Mouse (Mus musculus) left cerebral cortex, postnatal 4 days (tissue): ENCODE measurements around the gene Gm21149. TPM values are rescaled to one million over a fixed set of nuclear protein-coding genes. Genes with fewer than 3 reads are reported as not detected.
"Not testable (repeated sequence)": the region's sequence is repeated elsewhere in the genome, so short reads cannot be mapped to it uniquely, and the experiment has no call there.

Experiments
- DNase-seq: peaks from one replicate; pipeline ENCODE4 v3.0.0-alpha.2; 2022
- intact Hi-C: fragments of 180-260 bp; cut with DNase I; formaldehyde crosslinking; loops from one replicate; pipeline ENCODE4 v1.15.1; 2025
- total RNA-seq, 2 experiments: library from RNA; stranded (reverse); gene quantifications; 2 replicates each; pipeline ENCODE4 v1.2.3; 2021

Gm21149 gene
- total RNA-seq: not detected

DNA sequence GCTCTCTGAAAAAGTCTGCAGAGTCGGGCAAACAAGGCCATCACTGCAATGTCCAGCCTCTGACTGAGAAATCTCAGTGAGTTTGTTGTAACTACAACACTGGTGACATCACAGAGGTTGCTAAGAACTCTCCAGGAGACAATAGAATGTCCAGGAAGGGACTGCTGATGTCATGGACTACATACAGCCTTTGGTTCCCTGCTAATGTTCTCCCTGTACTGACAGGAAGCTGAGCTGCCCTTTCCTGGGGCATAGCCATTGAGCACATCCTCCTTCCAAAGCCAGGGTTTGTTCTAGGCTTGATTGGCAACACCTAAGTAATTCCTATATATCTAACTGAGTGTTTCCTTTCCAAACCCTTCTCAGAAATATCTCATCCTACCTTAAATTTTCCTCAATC, at the start of gene Gm21149:
Gene Gm21149 (minus strand): TSS at position 101 of the 400 bp plus-strand sequence.
- DNase-seq, intact Hi-C loops: not testable (repeated sequence)

DNA sequence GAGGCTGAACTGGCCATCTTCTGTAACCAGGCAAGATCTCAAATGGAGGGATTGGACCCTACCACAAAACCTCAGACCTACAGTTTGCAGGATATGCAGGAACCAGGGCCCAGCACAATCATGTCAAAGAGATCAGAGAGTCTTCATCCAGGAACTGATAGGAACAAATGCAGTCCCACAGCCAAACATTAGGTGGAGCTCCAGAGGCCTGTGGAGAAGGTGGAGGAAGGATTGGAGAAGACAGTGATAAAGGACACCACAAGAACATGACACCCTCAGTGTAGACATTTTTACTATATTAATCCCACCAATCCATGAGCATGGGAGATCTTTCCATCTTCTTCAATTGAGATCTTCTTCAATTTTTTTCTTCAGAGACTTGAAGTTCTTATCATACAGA, 46.1 kb upstream of the Gm21149 start:
- DNase-seq, intact Hi-C loops: not testable (repeated sequence)

DNA sequence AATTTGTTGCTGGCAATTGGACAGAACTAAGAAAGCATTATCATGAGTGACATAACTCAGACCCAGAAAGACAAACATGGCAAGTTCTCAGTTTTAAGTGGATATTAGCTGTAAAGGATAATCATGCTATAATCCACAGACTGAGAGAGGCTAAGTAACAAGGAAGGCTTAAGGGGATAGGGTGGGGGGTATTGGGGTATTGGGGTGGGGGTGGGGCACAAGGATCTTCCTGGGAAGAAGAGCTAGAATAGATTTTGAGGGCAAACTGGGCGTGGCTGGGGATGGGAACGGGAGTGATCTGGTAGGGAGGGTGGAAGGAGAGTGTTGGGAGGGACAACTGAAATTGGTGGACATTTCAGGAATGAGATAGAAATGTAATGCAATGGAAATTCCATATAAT, 45.7 kb upstream of the Gm21149 start:
- DNase-seq, intact Hi-C loops: not testable (repeated sequence)

DNA sequence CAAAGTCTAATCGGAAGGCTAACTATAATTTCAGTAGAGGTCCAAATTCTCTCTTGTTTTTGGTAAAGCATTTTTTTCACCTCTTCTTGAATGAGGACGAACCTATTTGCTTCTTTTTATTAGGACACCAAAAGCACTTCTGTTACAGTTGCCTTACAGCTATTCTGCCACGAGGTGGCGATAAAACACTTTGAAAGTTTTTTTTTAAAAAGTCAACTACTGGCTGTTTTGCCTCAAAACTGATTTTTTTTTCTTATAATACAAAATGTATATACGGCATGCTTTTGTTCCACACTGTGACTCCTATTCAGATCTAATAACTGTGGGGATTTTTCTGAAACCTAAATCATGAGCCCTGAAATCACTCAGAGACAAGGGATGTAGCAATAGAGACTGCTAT, 44.1 kb upstream of the Gm21149 start:
- DNase-seq, intact Hi-C loops: not testable (repeated sequence)

DNA sequence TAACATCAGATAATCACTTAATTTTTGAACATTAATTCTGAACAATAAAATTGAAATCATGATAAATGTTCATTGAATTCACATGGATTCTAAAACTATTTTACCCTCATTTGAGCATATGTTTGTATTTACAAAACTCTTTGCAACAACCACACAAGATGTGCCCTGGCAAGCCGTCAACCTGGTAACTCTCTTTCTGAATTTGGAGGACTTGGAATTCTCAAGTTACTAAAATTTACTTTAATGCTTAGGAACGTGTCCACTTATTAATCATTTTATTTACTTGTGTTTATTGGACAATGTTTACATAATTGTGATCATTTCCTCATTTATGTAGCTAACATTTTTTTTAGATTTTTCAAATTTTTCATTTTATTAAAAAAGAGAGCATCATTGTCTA, 40.8 kb upstream of the Gm21149 start:
- intact Hi-C loops: not testable (repeated sequence)

DNA sequence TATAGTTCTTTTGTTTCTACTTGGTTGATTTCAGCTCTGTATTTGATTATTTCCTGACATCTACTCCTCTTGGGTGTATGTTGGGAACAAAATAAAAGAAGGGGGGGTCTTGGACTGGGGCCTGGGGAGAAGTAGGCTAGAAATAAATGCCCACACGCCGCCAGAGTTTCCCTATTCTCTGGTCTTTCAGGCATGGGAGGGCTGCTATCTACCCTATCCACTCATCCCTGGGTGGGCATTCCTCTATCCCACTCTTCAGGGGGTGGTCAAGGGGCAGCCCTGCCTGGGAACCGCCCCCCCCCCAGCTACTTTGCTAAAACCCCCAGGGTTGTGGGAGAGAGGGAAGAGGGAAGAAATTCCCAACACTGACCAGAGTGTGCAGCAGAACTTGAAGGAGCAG, 35.9 kb upstream of the Gm21149 start:
- DNase-seq, intact Hi-C loops: not testable (repeated sequence)

More for the DNA sequence above, 40.8 kb upstream of the Gm21149 start:
- not testable (repeated sequence) for DNase-seq

DNA sequence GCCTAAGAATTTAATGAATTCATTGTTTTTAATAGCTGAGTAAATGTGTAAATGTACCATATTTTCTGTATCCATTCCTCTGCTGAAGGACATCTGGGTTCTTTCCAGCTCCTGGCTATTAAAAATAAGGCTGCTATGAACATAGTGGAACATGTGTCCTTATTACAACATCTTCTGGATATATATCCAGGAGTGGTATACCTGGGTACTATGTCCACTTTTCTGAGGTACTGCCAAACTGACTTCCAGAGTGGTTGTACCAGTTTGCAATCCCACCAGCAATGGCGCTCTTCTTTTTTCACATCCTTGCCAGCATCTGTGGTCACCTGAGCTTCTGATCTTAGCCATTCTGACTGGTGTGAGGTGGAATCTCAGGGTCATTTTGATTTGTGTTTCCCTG, 33.6 kb upstream of the Gm21149 start:
- intact Hi-C loops, DNase-seq: not testable (repeated sequence)

DNA sequence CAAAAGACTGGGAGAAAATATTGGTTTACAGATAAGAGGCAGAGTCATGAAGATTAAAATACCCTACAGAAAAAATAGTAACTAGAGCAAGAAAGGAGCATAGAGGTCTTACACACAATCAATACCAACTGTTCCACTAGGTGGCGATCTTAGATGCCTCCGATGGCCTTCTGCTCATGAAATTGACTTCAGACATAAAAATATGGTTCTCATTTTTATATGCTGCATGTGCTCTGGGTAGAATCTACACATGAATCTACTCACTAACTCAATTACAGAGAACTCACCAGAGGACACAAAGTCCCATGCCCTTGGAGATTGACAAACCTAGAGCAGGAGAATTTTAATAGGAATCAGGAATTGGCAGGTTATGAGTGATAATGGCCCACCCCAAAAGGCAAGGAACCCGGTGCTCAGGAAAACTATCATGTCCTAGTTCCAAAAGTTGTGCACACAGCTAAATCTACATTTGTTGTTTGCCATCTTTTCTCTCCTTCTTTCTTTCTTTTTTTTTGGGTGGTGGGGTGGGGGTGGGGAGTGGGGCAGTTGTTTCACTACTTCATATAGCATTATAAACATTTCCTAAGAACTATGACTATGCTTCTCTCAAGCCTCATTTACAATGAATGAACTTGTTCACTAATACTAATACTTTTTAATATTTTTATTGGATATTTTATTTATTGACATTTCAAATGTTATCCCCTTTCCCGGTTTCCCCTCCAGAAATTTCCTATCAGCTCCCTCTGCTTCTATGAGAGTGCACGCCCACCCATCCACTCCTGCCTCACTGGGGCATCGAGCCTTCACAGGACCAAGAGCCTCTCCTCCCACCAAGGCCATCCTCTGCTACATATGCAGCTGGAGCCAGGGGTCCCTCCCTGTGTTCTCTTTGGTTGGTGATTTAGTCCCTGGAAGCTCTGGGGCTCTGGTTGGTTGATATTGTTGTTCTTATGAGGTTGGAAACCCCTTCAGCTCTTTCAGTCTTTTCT, 32.4 kb upstream of the Gm21149 start:
- intact Hi-C loops, DNase-seq: not testable (repeated sequence)

DNA sequence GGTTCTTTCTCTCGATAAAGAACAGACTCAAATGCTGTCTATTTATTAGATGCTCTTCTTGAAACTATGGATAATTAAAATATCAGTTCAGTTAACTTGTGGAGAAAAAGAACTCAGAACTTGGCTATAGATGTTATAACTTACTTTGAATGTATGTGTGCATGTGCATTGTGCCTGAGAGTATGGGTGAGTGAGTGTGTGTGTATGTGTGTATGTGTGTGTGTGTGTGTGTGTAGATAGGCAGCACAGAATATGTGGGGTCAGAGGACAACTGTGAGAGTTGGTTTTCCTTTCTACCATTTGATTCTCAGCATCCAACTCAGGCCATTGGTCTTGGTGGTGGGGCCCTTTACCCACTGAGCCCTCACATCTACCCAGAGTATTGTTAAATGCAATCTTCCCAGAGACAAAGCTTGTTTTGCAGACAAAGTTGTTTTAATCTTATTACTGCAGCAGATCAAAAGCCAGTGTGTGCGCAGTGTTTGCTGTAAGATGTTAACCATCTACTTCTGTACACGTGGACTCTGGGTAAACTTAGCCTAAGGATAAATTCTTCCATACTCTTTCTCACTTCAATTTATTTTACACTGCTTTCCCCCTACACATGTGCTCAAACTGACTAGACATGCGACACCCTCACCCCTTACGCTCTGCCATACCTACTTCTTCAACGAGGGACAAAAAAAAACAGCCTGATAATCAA, 31.6 kb upstream of the Gm21149 start:
- intact Hi-C loops, DNase-seq: not testable (repeated sequence)

DNA sequence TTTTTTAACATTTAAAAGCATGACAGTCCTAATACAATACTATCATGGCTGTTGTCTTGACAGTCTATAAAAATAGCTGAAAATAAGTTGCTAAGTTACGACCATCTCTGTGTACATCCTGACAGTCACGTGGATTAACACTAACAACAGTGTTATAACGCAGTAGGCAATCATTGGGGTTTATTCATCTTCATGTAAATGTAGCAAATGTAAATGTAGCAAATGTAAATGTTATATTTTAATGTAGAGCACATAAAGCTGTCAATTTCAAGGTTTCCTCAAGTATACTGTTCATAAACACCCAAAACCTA, 30.9 kb upstream of the Gm21149 start:
- intact Hi-C loops: no loop called here
- DNase-seq: no peak

DNA sequence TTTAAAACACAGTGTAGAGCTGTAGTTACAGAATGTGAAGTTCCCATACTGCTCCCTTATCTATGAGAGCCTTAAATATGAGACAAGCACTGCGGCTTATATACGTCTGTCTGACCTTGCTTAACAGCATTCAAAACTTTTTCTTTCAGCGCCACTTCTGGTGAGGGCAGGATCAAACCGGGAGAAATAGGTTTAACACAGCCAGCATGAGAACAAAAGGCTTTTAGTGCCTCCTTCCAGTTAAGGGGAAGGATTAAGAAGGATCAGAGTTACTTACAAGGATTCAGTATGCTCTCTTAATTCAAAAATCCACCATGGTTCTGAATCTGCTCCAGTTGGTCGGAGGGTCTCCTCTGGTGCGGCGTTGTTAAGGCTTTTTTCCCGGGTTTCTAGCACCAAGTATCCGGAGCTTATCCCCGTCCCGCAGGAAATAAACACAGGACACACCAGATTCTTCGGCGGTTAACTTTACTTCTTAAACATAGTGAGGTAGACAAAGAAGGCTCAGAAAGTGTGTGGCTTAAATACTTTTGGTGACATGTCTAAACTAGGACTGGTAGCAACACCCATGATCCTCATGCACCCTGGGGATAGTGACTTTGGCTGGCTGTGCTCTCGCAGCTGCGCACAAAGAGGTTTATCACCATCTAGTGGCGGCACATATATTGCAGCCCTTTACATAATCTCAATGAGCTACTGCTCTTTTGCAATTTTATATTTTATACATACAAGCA, 30.4 kb upstream of the Gm21149 start:
- no peak for DNase-seq
- intact Hi-C loops: no loop called here

DNA sequence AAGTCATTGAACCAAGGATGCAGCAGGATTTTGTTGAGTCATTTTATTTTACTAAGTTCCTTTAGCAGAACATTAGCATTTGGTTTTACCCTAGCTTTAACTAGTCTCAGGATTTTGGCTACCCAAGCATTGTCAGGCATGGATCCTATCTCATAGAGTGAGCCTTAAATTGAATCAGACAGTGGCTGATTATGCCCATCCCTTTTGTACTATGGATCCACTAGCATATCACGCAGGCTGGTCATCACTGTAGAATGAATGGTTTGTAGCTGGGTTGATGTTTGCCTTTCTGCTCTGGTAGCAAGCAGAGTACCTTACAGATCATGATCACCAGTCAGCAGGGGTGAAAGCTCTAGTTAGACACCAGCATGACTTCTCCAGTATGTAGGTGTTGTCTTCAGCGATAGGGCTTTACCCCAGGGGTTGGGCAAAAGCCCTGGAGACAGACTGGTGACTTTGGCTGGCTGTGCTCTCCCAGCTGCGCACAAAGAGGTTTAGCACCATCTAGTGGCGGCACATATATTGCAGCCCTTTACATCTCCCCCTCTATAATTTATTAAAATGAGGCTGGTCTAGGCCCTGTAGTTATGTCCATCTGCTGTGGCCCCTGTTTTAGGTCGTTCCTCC, 22.6 kb upstream of the Gm21149 start:
- peak; percentile 17 for DNase-seq
- intact Hi-C loops: not testable (repeated sequence)

DNA sequence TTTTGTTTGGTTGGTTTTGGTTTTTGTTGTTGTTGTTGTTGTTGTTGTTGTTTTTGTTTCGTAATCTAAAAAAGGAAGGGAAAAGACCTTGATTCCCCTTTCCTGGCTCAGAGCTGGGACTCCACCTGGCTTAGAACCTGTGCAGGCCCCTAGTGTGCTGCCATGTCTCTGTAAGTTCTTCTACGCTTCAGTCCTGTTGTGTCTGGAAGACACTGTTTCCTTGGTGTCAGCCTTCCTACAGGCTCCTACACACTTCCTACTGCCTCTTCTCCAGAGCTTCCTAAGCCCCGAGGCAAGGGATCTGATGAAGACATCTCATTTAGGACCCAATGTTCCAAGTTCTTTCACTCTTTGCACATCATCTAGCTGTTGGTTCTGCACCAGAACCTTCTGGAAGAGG, 22.0 kb upstream of the Gm21149 start:
- intact Hi-C loops, DNase-seq: not testable (repeated sequence)

DNA sequence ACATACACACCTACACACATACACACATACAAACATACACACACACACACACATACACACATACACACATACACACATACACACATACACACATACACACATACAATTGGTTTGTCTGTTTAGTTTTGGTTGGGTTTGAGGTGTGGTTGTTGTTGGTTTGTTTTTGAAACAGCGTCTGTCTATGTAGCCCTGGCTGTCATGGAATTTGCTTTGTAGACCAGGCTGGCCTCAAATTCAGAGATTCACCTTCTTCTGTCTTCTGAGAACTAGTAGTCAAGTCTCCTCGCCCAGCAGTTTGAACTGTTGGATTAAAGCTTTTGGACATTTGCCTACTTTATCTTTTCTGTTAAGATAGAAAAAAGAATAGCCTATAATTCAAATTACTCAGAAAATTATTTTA, 14.6 kb upstream of the Gm21149 start:
- intact Hi-C loops, DNase-seq: not testable (repeated sequence)

DNA sequence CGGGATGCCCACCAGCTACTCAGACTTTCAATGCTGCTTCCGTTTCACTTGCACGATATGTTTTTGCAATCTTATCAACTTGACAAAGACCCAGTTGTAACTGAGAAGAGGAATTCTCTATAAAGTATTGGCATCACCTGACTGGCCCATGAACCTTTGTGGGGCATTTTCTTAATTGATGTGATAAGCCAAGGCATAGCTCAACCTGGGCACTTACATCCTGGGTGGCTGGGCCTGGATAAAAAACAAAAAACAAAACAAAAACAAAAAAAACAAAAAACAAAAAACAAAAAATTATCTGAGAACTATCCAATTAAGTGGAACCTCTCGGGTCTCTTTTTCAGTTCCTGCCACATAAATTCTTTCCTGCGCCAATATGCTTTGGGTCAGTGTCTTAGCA, 12.4 kb upstream of the Gm21149 start:
- intact Hi-C loops: no loop called here
- no peak for DNase-seq

DNA sequence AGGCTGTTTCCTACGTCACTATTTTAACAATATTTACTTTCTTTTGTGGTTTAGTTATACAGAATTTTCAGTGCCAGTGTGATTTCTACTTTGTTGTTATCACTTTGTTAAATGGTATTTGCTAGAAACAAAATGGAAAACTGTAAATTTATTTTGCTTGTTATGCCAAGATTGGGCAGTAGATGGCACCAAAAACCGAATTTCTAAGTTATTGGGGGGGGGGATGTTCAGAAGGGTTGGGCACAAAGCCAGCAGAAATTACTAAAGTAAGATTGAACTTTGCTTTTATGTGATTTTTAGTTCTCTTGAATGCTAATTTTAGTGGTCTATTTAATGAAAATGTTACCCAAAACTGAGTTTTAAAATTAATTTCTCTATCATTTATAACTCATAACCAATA, 8.3 kb upstream of the Gm21149 start:
- intact Hi-C loops: not testable (repeated sequence)

DNA sequence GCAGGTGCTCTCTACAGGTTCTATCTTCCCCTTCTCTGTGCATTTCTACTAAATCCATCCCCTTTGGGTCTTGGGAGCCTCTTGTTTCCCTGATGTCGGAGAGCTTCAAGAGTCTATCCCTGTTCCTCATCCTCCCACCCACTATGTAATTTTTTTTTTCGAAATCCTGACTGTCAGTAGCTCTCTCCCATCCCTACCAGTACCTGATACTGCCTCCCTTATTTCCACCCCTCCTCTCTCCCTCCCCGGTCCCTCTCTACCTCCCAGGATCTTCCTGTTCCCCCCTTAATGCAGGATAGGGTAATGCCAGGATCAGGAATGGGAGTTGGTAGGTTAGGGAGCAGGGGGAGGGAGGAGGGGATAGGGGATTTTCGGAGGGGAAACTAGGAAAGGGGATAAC, 7.3 kb upstream of the Gm21149 start:
- DNase-seq, intact Hi-C loops: not testable (repeated sequence)

More for the DNA sequence above, 8.3 kb upstream of the Gm21149 start:
- not testable (repeated sequence) for DNase-seq

DNA sequence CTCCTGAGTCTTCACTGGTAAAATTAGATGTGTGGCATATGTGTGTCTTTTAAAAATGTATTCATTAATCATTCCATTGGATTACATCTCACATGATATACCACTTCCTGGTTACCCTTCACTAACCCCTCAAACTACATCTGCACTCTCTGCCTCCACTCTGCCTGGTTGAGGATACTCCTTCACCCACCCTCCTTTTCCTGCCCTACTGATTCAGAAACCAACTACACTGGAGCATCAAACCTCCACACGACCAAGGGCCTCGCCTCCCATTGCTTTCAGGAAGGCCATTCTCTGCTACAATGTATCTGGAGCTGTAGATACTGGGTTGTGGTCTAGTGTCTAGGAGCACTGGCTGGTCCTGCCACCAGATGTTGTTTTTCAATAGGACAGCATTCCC, 6.5 kb upstream of the Gm21149 start:
- intact Hi-C loops: not testable (repeated sequence)

DNA sequence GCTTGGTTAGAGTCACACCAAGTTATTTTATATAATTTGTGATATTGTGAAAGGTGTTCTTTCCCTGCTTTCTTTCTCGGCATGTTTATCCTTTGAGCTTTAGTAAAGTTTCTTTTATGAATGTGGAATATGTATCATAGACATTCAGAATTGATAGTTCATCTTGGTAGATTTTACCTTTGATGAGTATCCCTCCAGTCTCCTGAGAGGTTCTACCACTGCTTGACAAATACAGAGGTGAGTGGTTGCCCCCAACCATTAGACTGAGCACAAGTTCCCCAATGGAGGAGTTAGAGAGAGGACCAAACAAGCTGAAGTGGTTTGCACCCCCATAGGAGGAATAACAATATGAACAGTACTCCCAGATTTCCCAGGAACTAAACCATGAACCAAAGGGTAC, 6.2 kb downstream of the Gm21149 start:
- intact Hi-C loops, DNase-seq: not testable (repeated sequence)

More for the DNA sequence above, 6.5 kb upstream of the Gm21149 start:
- DNase-seq: not testable (repeated sequence)

DNA sequence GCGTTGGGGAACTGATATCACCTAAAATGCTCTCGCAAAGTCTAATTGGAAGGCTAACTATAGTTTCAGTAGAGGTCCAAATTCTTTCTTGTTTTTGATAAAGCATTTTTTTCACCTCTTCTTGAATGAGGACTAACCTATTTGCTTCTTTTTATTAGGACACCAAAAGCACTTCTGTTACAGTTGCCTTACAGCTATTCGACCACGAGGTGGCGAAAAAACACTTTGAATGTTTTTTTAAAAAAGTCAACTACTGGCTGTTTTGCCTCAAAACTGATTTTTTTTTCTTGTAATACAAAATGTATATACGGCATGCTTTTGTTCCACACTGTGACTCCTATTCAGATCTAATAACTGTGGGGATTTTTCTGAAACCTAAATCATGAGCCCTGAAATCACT, 8.6 kb downstream of the Gm21149 start:
- DNase-seq, intact Hi-C loops: not testable (repeated sequence)
